Mouse (Mus musculus) heart, embryonic 12.5 days (tissue): ENCODE measurements around the gene Itgal. TPM values are rescaled to one million over a fixed set of nuclear protein-coding genes. Genes with fewer than 3 reads are reported as not detected.

ENCODE experiments used
- ATAC-seq: fragments of 200-750 bp; cut with Nextera tagmentation; 2 replicates; pipeline ENCODE4 v1.8.0; 2017; ENCODE audit warnings: moderate TSS enrichment, moderate library complexity; ENCODE audit not compliant: insufficient number of reproducible peaks, low FRiP score
- H3K27ac ChIP-seq: fragments of 300-500 bp; sonication (generic); 2 replicates; pipeline ENCODE4 v1.5.1; 2016; ENCODE audit warnings: mild to moderate bottlenecking, moderate library complexity; ENCODE audit not compliant: poor library complexity, severe bottlenecking
- H3K27me3 ChIP-seq: fragments of 300-500 bp; sonication (generic); replicated peaks from 2 replicates; pipeline ENCODE4 v1.6.1; 2016; ENCODE audit warnings: mild to moderate bottlenecking, moderate library complexity
- H3K36me3 ChIP-seq: fragments of 300-500 bp; sonication (generic); 2 replicates; pipeline ENCODE4 v1.6.1; 2016; ENCODE audit warnings: mild to moderate bottlenecking, moderate library complexity
- H3K4me1 ChIP-seq: fragments of 300-500 bp; sonication (generic); replicated peaks from 2 replicates; pipeline ENCODE4 v1.6.1; 2016; ENCODE audit warnings: mild to moderate bottlenecking
- H3K4me2 ChIP-seq: fragments of 300-500 bp; sonication (generic); 2 replicates; pipeline ENCODE4 v1.6.1; 2016; ENCODE audit warnings: mild to moderate bottlenecking, moderate library complexity
- H3K4me3 ChIP-seq: fragments of 300-500 bp; sonication (generic); 2 replicates; pipeline ENCODE4 v1.5.1; 2016; ENCODE audit warnings: mild to moderate bottlenecking
- H3K9ac ChIP-seq: fragments of 300-500 bp; sonication (generic); 2 replicates; pipeline ENCODE4 v1.6.1; 2016; ENCODE audit warnings: mild to moderate bottlenecking, moderate library complexity
- H3K9me3 ChIP-seq: fragments of 300-500 bp; sonication (generic); replicated peaks from 2 replicates; pipeline ENCODE4 v1.6.1; 2016; ENCODE audit warnings: mild to moderate bottlenecking, moderate library complexity
- WGBS: fragments of 180-500 bp; shearing (Covaris S2); methylation state at CpG from one replicate; pipeline ENCODE4 v1.1.7; 2016; 5-methylcytosine and 5-hydroxymethylcytosine counted together
- polyA plus RNA-seq: library from polyadenylated mRNA; unstranded; fragments of >200 nt; fragmentation: Nextera tagmentation; extraction: Ambion mirVana; gene quantifications from 2 replicates; pipeline ENCODE4 v1.2.1, GENCODE M21; 2016

Gene Itgal
- polyA plus RNA-seq, 1 experiment from 2014 or later: 1.1 TPM

GRCm38 (mm10) chr7:127342332-127342731 lies 46.3 kb downstream of the Itgal start:
- no peak overlapping the region for H3K4me2 ChIP-seq
- H3K36me3 ChIP-seq: peaks cover 33% of the 10 kb centered on the region
- H3K27ac ChIP-seq: no peak overlapping the region
- 59% methylated on average over 4 of the region's 4 CpGs for WGBS
- H3K9me3 ChIP-seq: no peaks in the 10 kb centered on the region
- no peaks in the 10 kb centered on the region for H3K27me3 ChIP-seq
- ATAC-seq: no peak
- peaks cover 32% of the 10 kb centered on the region for H3K4me1 ChIP-seq
- H3K9ac ChIP-seq: no peak overlapping the region
- H3K4me3 ChIP-seq: no peak overlapping the region

- Histone ChIP-seq H3K27me3 (no peaks in the 10 kb centered on the region), H3K9ac (0 out of 2 replicates have a peak overlapping the region, but pooled peaks have one; percentile 4), H3K9me3 (no peaks in the 10 kb centered on the region), H3K4me3 (no peak overlapping the region), H3K36me3 (peaks cover 33% of the 10 kb centered on the region), H3K4me1 (peaks cover 32% of the 10 kb centered on the region), H3K27ac (no peak overlapping the region), H3K4me2 (0 out of 2 replicates have a peak overlapping the region, but pooled peaks have one; percentile 2)
- ATAC-seq: no peak
- 88% methylated on average over 7 of the region's 7 CpGs for WGBS
These were observed 46.8 kb downstream of the Itgal start for GRCm38 (mm10) chr7:127342888-127343287.

DNA sequence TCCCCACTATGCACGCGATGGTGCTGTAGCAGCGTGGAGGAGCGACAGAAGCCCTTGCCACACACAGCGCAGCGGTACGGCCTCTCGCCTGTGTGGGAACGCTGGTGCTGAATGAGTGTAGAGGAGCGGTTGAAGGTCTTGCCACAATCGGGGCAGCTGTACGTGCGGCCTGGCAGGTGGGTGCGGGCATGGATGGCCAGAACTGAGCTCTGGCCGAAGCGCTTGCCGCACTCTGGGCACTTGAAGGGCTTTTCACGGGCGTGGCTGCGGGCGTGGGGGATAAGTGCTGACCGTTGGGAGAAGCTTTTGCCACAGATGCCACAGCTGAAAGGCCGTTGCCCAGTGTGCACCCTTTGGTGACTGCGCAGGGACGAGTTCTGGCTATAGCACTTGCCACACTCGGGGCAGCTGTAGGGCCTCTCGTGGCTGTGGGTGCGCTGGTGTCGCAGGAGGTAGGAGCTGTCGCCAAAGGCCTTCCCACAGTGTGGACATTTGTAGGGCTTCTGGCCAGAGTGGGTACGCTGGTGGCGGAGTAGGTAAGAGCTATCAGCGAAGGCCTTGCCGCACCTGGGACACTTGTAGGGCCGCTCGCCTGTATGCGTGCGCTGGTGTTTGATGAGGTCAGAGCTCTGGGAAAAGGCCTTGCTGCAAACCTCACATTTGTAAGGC lies 47.4 kb downstream of the Itgal start:
- no peaks in the 10 kb centered on the region for H3K9me3 ChIP-seq
- peaks cover 27% of the 10 kb centered on the region for H3K4me1 ChIP-seq
- no peaks in the 10 kb centered on the region for H3K27me3 ChIP-seq
- peaks cover 33% of the 10 kb centered on the region for H3K36me3 ChIP-seq
- 0 out of 2 replicates have a peak overlapping the region, but pooled peaks have one; percentile 4 for H3K9ac ChIP-seq
- WGBS: 90% methylated on average over 38 of the region's 38 CpGs
- no peak overlapping the region for H3K4me2 ChIP-seq
- no peak overlapping the region for H3K27ac ChIP-seq
- no peak overlapping the region for H3K4me3 ChIP-seq
- no peak for ATAC-seq

DNA sequence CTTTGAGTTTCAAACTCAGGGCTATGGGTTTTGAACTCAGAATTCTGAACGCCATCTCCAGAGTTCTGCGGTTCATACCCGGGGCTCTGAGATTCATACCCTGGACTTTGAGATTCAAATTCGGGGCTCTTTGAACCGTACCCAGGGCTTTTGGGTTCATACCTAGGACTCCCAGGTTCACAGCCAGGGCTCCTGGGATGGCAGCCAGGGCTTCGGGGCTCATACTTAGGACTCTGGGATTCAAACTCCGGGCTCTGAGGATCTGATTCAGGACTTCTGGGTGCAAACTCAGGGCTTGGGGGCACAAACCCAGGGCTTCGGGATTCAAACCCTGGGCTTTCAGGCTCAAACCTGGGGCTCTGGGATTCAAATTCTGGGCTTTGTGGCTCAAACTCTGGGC lies 48.3 kb downstream of the Itgal start:
- H3K27ac ChIP-seq: no peak overlapping the region
- peak overlapping the region; percentile 74 for H3K4me2 ChIP-seq
- ATAC-seq: no peak
- peak overlapping the region; percentile 88 for H3K4me3 ChIP-seq
- H3K27me3 ChIP-seq: no peaks in the 10 kb centered on the region
- H3K36me3 ChIP-seq: peaks cover 33% of the 10 kb centered on the region
- peak overlapping the region; percentile 96 for H3K9ac ChIP-seq
- no peaks in the 10 kb centered on the region for H3K9me3 ChIP-seq
- 87% methylated on average over 8 of the region's 8 CpGs for WGBS
- peaks cover 27% of the 10 kb centered on the region for H3K4me1 ChIP-seq

DNA sequence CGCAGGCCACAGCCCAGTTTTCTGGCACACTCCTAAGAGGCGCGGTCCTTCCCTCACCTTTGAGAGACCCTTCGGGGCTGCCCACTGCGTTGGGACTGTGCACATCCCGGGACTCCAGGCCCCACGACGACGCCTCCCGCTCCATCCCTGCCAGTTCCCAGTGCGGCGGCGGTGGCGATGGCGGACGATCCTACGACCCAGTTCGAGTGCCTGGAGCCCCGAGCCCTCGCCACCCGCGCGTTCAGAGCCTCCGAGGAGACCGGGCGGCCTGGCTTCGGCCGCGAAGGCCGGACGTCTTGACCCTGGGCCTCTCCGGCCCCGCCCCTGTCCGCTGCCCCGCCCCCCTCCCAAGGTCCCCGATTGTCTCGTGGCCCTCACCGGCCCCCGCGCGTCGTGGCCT lies 49.0 kb downstream of the Itgal start:
- under 1% methylated on average over 41 of the region's 42 CpGs for WGBS
- H3K4me3 ChIP-seq: peak overlapping the region; percentile 88

DNA sequence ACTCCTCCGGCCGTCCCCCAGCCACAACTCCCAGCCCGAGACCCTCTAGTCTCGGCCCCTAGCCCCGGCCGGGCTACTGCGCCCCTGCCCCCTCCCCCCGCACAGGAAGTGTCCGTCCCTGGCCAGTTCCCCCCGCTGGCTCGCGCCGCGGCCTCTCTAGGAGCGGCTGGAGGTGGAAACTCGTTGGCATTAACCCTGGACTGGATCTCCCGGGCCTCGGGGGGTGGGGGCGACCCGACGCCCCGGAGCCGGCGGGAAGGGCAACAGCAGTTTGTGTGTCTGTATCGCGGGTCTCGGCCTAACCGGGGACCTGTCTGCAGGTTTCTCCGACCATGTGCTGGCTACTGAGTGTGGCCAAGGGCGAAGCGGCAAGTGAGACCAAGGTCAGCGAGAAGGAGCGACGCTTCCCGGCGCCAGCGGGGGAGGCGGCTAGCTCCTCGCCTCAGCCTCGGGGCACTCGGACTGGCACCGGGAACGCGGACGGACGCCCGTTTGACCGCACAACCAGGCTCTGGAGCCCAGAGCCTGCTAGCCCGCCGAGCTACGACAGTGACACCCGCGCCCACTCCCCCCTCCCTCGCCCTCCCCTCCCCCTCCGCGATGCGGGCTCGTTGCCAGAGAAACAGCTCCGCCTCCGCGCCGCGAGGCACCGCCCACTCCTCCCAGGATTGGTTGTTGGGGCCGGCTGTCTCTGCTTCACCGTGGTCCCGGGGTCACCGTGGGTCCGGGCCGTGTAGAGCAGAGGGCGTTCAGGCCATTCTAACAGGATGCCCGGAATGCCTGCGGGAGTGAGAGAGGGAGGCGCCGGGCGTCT lies 49.7 kb downstream of the Itgal start, which contains the start of gene Zfp768:
Gene Zfp768, minus strand, starts transcription at position 78 of the 814 bp plus-strand sequence.
- H3K4me3 ChIP-seq: peak within 1 kb of the TSS; percentile 88
- WGBS: under 1% methylated on average over 73 of the region's 76 CpGs
- H3K9ac ChIP-seq: peak within 1 kb of the TSS; percentile 96
- peaks cover 33% of the 10 kb centered on the region for H3K36me3 ChIP-seq
- peak within 1 kb of the TSS; percentile 74 for H3K4me2 ChIP-seq
- peaks cover 27% of the 10 kb centered on the region for H3K4me1 ChIP-seq
- no peaks in the 10 kb centered on the region for H3K27me3 ChIP-seq
- H3K27ac ChIP-seq: peak within 1 kb of the TSS; percentile 96
- ATAC-seq: peak; percentile 93
- no peaks in the 10 kb centered on the region for H3K9me3 ChIP-seq

More for the DNA sequence above, 49.0 kb downstream of the Itgal start:
- Histone ChIP-seq H3K36me3 (peaks cover 33% of the 10 kb centered on the region), H3K4me2 (peak overlapping the region; percentile 74), H3K9ac (peak overlapping the region; percentile 96), H3K9me3 (no peaks in the 10 kb centered on the region), H3K27ac (peak overlapping the region; percentile 96), H3K4me1 (peaks cover 27% of the 10 kb centered on the region), H3K27me3 (no peaks in the 10 kb centered on the region)
- ATAC-seq: peak; percentile 73

DNA sequence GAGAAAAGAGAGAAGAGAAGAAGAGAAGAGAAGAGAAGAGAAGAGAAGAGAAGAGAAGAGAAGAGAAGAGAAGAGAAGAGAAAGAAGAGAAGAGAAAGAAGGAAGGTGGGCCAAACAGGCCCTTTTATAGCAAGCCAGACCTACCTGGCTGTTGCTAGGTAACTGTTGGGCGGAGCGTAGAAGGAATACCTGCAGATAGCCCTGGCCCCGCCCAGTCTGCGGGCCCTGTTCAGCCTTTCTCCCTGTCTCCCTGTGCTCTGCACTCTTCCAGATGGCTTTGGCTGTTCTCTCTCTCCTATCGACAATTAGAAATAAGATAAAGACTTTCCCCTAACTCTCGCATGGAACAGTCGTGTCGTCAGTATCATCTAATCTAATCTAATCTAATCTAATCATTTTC lies 50.6 kb downstream of the Itgal start:
- peaks cover 25% of the 10 kb centered on the region for H3K36me3 ChIP-seq

DNA sequence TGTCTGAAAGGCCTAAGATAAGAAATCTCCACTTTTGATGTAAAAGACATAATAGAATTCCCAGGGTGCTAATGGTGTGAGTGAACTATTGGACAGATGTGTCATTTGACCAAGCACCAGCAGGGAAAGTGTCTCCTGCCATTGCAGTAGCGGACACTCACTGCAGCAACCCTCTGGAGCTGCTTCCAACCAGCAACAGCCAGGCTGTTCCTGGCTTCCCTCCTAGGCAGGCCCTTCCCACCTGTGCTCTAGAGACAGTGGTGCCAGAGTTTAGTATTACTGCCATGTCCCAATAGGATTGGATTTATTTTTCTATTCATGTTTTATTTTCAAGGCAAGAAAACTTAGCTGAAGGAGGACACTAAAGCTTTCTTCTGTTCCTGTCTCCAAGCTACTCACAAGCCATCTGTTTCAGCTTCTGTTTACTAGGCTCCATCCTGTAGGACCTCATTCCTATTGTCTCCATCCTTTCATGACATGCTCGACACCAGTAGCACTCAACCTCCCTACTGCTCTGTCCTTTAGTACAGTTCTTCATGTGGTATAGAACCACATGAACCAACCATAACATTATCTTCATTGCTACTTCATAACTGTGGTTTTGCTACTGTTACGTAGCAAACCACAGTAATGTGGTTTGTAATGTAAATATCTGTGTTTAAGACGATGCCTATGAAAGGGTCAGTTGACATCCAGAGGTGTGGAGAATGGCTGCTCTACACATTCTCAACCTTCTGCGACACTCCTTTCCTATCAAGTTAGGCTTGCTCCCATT lies 55.4 kb downstream of the Itgal start:
- Histone ChIP-seq H3K27ac (no peak overlapping the region), H3K4me1 (peaks cover 6% of the 10 kb centered on the region), H3K9me3 (no peaks in the 10 kb centered on the region), H3K36me3 (no peaks in the 10 kb centered on the region), H3K4me3 (no peak overlapping the region), H3K4me2 (no peak overlapping the region), H3K9ac (no peak overlapping the region), H3K27me3 (no peaks in the 10 kb centered on the region; the same call in 1 of the 2 replicates)
- no peak for ATAC-seq
- WGBS: 85% methylated on average over 5 of the region's 5 CpGs

More for the DNA sequence above, 50.6 kb downstream of the Itgal start:
- H3K27ac ChIP-seq: peak overlapping the region; percentile 96
- H3K4me3 ChIP-seq: peak overlapping the region; percentile 88
- peak overlapping the region; percentile 96 for H3K9ac ChIP-seq
- no peaks in the 10 kb centered on the region for H3K9me3 ChIP-seq
- no peak for ATAC-seq
- H3K4me2 ChIP-seq: peak overlapping the region; percentile 74
- H3K4me1 ChIP-seq: peaks cover 27% of the 10 kb centered on the region
- no peaks in the 10 kb centered on the region for H3K27me3 ChIP-seq
- WGBS: 9% methylated on average over 8 of the region's 8 CpGs

DNA sequence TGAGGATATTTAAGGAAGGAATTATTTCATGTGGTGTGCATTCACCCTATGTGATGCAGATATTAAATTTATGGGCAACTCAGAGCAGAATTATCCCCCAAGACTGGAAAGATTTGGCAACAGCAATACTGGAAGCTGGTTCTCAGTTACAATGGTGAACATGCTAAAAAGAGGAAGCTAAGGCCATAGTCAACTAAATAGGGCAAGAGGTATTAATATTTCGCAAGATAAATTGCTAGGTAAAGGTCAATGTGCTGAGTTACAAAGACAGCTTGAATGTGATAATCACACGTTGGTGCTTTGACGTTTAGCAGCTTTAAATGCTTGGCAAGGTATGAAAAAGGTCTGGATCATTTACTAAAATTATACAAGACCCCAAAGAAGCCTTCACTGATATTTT lies 59.7 kb downstream of the Itgal start:
- H3K4me1 ChIP-seq: no peaks in the 10 kb centered on the region
- no peak overlapping the region for H3K4me3 ChIP-seq
- H3K9ac ChIP-seq: no peak overlapping the region
- no peak for ATAC-seq
- 58% methylated on average over 3 of the region's 3 CpGs for WGBS
- no peak overlapping the region for H3K27ac ChIP-seq
- no peak overlapping the region for H3K4me2 ChIP-seq
- H3K36me3 ChIP-seq: no peaks in the 10 kb centered on the region
- H3K27me3 ChIP-seq: peaks cover 17% of the 10 kb centered on the region
- no peaks in the 10 kb centered on the region for H3K9me3 ChIP-seq

DNA sequence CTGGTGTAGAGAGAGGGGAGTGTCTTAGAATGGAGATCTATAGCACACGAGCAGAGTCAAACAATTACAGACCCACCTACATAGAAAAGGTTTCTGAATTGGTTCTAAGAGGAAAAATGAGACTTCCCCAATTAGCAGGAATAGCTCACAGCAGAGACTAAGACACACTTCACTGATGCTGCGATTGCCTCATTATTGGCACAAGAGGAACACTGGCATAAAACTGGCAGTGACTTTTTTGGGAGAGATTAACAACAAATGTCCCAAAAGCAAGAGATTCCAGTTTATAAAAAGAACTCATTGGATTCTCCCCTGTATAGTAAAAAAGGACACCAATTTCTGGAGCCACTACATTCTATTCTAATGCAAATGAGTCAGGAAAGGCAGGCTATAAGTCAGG lies 61.8 kb downstream of the Itgal start:
- no peak for ATAC-seq

DNA sequence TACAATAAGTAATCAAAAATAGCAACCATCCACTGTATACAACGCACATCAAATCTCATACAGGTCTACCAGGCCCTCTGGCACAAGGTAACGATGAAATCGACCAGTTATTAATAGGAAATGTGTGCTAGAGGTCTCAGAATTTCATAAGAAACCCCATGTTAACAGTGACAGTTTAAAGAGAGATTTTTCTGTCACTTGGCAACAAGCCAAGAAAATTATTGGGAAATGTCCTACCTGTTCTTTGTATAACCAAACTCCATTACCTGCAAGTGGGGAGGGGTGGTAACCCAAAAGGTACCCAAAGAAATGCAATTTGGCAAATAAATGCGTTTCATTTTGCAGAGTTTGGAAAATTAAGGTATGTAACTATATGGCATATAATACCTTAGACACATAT lies 62.4 kb downstream of the Itgal start:
- H3K4me3 ChIP-seq: no peak overlapping the region
- 58% methylated on average over 4 of the region's 4 CpGs for WGBS
- no peak overlapping the region for H3K4me2 ChIP-seq
- H3K9me3 ChIP-seq: no peaks in the 10 kb centered on the region
- H3K4me1 ChIP-seq: no peaks in the 10 kb centered on the region
- no peak overlapping the region for H3K9ac ChIP-seq
- no peak overlapping the region for H3K27ac ChIP-seq
- H3K27me3 ChIP-seq: peaks cover 27% of the 10 kb centered on the region
- H3K36me3 ChIP-seq: no peaks in the 10 kb centered on the region
- ATAC-seq: no peak

More for the DNA sequence above, 61.8 kb downstream of the Itgal start:
- H3K27me3 ChIP-seq: peaks cover 27% of the 10 kb centered on the region
- H3K4me1 ChIP-seq: no peaks in the 10 kb centered on the region
- H3K4me3 ChIP-seq: no peak overlapping the region
- 63% methylated on average over 2 of the region's 2 CpGs for whole genome bisulfite sequencing
- no peaks in the 10 kb centered on the region for H3K36me3 ChIP-seq
- no peak overlapping the region for H3K4me2 ChIP-seq
- H3K9me3 ChIP-seq: no peaks in the 10 kb centered on the region
- H3K27ac ChIP-seq: no peak overlapping the region
- H3K9ac ChIP-seq: no peak overlapping the region
